Mouse (Mus musculus): ENCODE data around the gene Stard13.

GRCm38 (mm10) chr5:151116192-151116887 lies 117.3 kb downstream of the Stard13 start:
- TF ChIP-seq POLR2A (IDR thresholded peaks at IDR 0.05; ENCODE audit: control insufficient read depth in 1 of 2, insufficient read depth in 1 of 2, low read depth in 1 of 2, low read length in 2 of 2, poor library complexity in 1 of 2) (no peak), CHD1 (IDR thresholded peaks at IDR 0.05; ENCODE audit: low read depth, low read length) (no peak), MXI1 (IDR thresholded peaks at IDR 0.05; ENCODE audit: low read depth, low read length) (no peak), CTCF (IDR thresholded peaks at IDR 0.05 in 2 of 3, conservative IDR thresholded peaks at IDR 0.05 in 1 of 3; ENCODE audit: control insufficient read depth in 1 of 3, insufficient read depth in 1 of 3, low read depth in 2 of 3, low read length in 3 of 3, poor library complexity in 1 of 3, severe bottlenecking in 1 of 3) (no peak), ZC3H11A (IDR thresholded peaks at IDR 0.05; ENCODE audit: low read depth, low read length) (no peak), MYC (IDR thresholded peaks at IDR 0.05; ENCODE audit: low read depth, low read length) (no peak), POLR2AphosphoS5 (IDR thresholded peaks at IDR 0.05; ENCODE audit: borderline replicate concordance, low read depth, low read length) (no peak), NRF1 (IDR thresholded peaks at IDR 0.05; ENCODE audit: insufficient read depth, low read depth, low read length, poor library complexity, severe bottlenecking) (no peak)

Measured in MEL (cell line).